Mouse (Mus musculus) embryonic stem cell, embryonic (primary cell): ENCODE measurements at regions not wholly inside any gene's neighbourhood (a gene's known extent, or its start where the extent isn't known, plus 50 kb on each side); places are given as distances from the start of the nearest gene placed in this dataset.

Experiments
- CTCF ChIA-PET, 4 experiments: fragments of 300-600 bp in 2 of 4; fragments of 350-600 bp in 2 of 4; sonication (Branson Sonifier 250); formaldehyde crosslinking; loops; one replicate each; lab custom pipeline; 2022; ENCODE audit warnings: inconsistent platforms in 2 of 4; lab: Charles Lee
- POLR2A ChIA-PET, 4 experiments: fragments of 300-600 bp in 2 of 4; fragments of 350-600 bp in 2 of 4; sonication (Branson Sonifier 250); formaldehyde crosslinking; loops; one replicate each; lab custom pipeline; 2022; ENCODE audit warnings: antibody characterized with exemption in 4 of 4, inconsistent platforms in 1 of 4; lab: Charles Lee

DNA sequence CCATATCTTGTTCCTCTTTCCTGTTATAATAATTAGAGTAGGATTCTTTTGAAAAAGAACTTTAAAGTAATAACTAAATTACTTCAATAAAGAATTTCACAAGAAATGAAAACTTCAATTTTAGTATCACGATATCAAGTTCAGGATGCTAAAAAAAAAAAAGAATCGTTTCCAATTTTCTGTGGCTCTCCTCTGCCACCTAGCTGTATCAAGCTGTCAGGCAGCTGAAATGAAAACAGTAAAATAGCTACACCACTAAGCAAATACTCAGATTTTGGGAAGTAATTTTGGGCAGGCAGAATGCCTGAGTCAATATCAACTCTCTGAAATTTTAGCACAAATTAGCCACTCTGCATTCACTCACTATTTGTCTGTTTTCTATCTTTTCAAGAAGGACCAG is 694.5 kb upstream of the Arrdc3 start:
- CTCF ChIA-PET: no interaction called here
- POLR2A ChIA-PET: no interaction called here

GRCm38 (mm10) chr13:80195065-80195605 is 688.0 kb upstream of the Arrdc3 start:
- CTCF ChIA-PET: no interaction called here
- POLR2A ChIA-PET: no interaction called here

- POLR2A ChIA-PET: no interaction called here
- CTCF ChIA-PET: no interaction called here
Measured at GRCm38 (mm10) chr13:80224110-80224509, 659.1 kb upstream of the Arrdc3 start.

DNA sequence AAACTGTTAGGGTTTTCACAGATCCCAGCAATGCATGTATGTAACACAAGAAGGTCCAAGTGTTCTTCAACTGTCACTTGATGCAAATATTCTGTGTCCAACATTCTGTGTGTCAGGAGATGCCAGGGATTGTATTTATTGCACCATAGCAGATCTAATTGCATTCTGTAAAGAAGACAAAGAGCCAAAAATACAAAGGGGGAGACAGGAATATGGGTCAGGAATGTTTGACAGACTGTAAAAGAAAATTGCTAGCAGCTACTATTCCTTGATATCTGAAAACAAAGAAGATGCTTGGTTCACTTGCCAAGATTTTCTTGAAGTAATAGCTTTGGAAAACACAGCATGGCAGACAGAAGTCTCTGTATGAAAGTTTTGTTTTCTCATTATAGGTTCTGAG is 651.8 kb upstream of the Arrdc3 start:
- ChIA-PET CTCF (no interaction called here), POLR2A (no interaction called here)

- ChIA-PET CTCF (no interaction called here), POLR2A (interaction anchor here in 1 of 4 experiments (0.7 kb wide), 1 partner anchor 23 kb away, joined by 3 read pairs; no protein-coding TSS in a partner anchor)
Measured at GRCm38 (mm10) chr13:80235254-80236032, 647.7 kb upstream of the Arrdc3 start.

GRCm38 (mm10) chr13:80262826-80263225 is 620.4 kb upstream of the Arrdc3 start:
- POLR2A ChIA-PET: no interaction called here
- CTCF ChIA-PET: no interaction called here

DNA sequence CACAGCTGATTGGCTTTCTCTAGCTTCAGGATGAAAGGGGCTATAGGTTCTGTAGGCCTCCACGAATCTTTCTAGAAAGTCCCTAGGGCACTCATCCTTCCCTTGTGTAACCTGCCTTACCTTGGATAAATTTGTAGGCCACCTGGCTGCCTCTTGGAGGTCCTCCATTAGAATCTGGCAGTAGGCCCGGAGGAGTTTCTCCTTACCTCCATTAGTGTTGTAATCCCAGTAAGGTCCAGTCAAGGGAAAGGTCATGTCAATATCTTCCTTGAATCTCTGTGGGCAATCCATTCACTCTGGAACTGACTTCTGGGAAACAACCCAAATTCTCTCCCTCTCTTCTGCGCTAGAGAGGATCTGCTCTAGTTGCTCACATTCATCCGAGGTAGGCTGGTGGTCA is 616.1 kb upstream of the Arrdc3 start:
- ChIA-PET CTCF (no interaction called here), POLR2A (no interaction called here)

DNA sequence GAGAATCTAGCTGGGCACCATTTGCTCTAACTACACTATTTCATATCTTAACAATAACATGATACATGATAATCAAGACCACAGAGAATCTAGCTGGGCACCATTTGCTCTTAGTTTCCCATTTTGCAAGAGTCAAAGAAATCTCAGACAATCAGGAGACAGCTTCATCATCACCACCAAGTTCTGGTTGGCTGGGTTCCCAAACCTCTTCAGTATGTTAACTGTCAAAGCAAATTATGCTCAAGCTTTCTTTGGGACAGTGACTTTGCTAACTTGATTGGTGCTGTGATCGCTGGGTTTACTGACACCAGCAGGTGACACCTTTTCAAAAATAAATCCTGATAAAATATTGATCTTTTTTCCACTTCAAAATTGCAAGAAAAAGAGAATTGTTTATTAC is 609.2 kb upstream of the Arrdc3 start:
- CTCF ChIA-PET: no interaction called here
- POLR2A ChIA-PET: no interaction called here

- ChIA-PET CTCF (no interaction called here), POLR2A (no interaction called here)
Measured at GRCm38 (mm10) chr13:80291744-80292515, 591.3 kb upstream of the Arrdc3 start.

- CTCF ChIA-PET: no interaction called here
- POLR2A ChIA-PET: no interaction called here
Measured at GRCm38 (mm10) chr13:80295723-80296122, 587.5 kb upstream of the Arrdc3 start.

DNA sequence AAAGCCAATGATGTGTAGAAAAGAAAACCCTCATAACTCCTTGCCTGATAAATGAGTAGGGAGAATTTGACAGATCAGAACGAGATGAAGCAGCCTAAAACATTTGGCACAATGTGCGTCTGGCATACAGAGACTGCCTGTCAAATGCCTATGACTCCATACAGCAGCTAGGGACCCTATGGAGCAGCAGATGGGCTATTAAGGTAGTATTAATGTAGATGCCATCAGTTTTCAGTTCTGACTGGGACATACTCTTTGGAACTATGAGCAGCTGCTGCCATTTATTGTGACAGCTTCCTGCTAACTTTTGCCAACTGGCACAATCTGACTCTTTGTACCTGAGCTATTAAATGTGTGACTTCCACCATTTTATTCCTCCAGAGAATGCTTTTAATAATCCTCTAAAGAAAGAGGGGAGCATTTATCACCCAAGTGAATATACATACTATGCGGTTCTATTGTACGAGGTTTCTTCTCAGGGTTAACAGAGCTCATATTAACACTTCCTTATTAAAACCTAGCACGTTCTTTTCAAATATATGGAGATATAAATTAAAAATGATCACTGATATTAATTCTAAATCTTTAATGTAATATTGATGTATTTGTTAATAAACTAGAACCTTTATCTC is 549.0 kb upstream of the Arrdc3 start:
- ChIA-PET POLR2A (no interaction called here), CTCF (no interaction called here)

- CTCF ChIA-PET: no interaction called here
Measured at GRCm38 (mm10) chr13:80334865-80335655, 548.1 kb upstream of the Arrdc3 start.

GRCm38 (mm10) chr13:80346980-80347649 is 536.1 kb upstream of the Arrdc3 start:
- CTCF ChIA-PET: no interaction called here
- POLR2A ChIA-PET: no interaction called here

More at GRCm38 (mm10) chr13:80334865-80335655, 548.1 kb upstream of the Arrdc3 start:
- POLR2A ChIA-PET: no interaction called here

DNA sequence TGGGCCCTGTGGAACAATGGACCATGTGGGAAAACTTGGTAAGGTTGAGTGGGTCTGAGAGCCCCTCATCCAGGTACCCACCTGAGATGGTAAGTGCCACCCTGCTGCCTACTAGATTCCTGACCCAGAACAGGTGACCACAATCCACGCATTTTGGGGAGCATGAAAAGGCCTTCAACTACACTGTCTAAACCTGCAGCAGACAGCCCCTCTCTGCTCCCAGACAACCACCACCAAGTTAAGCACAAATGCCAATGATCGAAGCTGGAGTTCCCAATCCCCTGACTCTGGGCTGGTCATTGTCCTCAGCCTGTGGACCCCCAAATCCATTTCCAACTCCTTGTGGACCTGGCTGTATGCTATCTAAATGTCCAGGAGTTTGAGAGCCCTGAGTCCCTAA is 517.2 kb upstream of the Arrdc3 start:
- CTCF ChIA-PET: no interaction called here
- POLR2A ChIA-PET: no interaction called here

DNA sequence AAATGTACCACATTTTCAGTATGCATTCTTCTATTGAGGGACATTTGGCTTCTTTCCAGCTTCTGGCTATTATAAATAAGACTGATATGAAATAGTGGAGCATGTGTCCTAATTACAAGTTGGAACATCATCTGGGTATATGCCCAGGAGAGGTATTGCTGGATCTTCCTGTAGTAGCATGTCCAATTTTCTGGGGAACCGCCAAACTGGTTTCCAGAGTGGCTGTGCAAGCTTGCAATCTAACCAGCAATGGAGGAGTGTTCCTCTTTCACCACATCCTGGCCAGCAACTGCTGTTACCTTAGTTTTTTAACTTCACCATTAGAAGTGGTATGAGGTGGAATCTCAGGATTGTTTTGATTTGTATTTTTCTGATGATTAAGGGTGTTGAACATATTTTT is 512.7 kb upstream of the Arrdc3 start:
- CTCF ChIA-PET: no interaction called here
- POLR2A ChIA-PET: no interaction called here

GRCm38 (mm10) chr13:80381280-80381965 is 501.8 kb upstream of the Arrdc3 start:
- ChIA-PET CTCF (interaction anchor here in 1 of 4 experiments (0.6 kb wide), 1 partner anchor 38 kb away, joined by 3 read pairs; no protein-coding TSS in a partner anchor), POLR2A (no interaction called here)

- POLR2A ChIA-PET: no interaction called here
- CTCF ChIA-PET: interaction anchor here in 1 of 4 experiments (0.6 kb wide), 1 partner anchor 38 kb away, joined by 3 read pairs; no protein-coding TSS in a partner anchor
Measured at GRCm38 (mm10) chr13:80381966-80382666, 501.1 kb upstream of the Arrdc3 start.
